ENCODE assay signal across 24 mouse cellular contexts in genomic region chr6:96143326-96143725, GRCm38 (mm10). TPM values are rescaled to one million over a fixed set of nuclear protein-coding genes. Genes with fewer than 3 reads are reported as not detected.
DNase-seq lines count a peak whose midpoint lies in the region; ATAC-seq and TF ChIP-seq lines count a peak whose summit lies in the region.
"Had no signal": no experiment of that assay in that cellular context is flagged by ENCODE, and none has a peak within 500 bp of the region (broad histone marks: within the 10 kb centered on the region; RNA-seq: fewer than 3 reads in every experiment).

No protein-coding gene starts in this region.

- H3K4me2 ChIP-seq in kidney, embryonic 16.5 days (replicated peaks; ENCODE audit: low read depth, low read length): no peak overlapping the region
- no peak overlapping the region for H3K4me2 ChIP-seq in kidney, embryonic 14.5 days (replicated peaks; ENCODE audit: low read depth, low read length)

- no peak; the same call in 1 of the 2 replicates for ATAC-seq in kidney, embryonic 16.5 days (ENCODE audit: low FRiP score, low TSS enrichment)
- ATAC-seq in kidney, embryonic 14.5 days (ENCODE audit: low FRiP score, low TSS enrichment): no peak
- ATAC-seq: activated CD4-positive, CD25-positive, alpha-beta regulatory T cell, adult 4 months; CD4-positive, CD25-positive, alpha-beta regulatory T cell, adult 4 months; Patski had no signal

- no peak overlapping the region for H3K4me3 ChIP-seq in kidney, adult 2 months (ENCODE audit: insufficient read depth, low read depth, low read length)
- H3K4me3 ChIP-seq in kidney, embryonic 16.5 days (ENCODE audit: low read length): no peak overlapping the region
- H3K4me3 ChIP-seq in kidney, embryonic 14.5 days (ENCODE audit: low read length): no peak overlapping the region

- TF ChIP-seq CTCF in kidney, adult 2 months (conservative IDR thresholded peaks at IDR 0.05; ENCODE audit: insufficient read depth, insufficient read length, low read depth, low read length): no peak

- no peaks in the 10 kb centered on the region for H3K36me3 ChIP-seq in kidney, adult 2 months (ENCODE audit: control insufficient read depth, insufficient read depth, low read length)
- H3K36me3 ChIP-seq in kidney, embryonic 16.5 days (ENCODE audit: insufficient read depth, low read length): no peaks in the 10 kb centered on the region
- no peaks in the 10 kb centered on the region for H3K36me3 ChIP-seq in kidney, embryonic 14.5 days (ENCODE audit: control insufficient read depth, insufficient read depth, low read length)
- H3K36me3 ChIP-seq: G1E had no signal

- H3K27ac ChIP-seq in kidney, adult 2 months (ENCODE audit: insufficient read depth, low read depth, low read length): peak overlapping the region; percentile 23; the same call in 1 of the 2 replicates
- no peak overlapping the region for H3K27ac ChIP-seq in kidney, embryonic 16.5 days (ENCODE audit: low read length)
- no peak overlapping the region for H3K27ac ChIP-seq in kidney, embryonic 14.5 days (ENCODE audit: low read depth, low read length)

- H3K27me3 ChIP-seq in kidney, adult 2 months (replicated peaks; ENCODE audit: control insufficient read depth, insufficient read depth, low read length): no peaks in the 10 kb centered on the region
- H3K27me3 ChIP-seq in kidney, embryonic 16.5 days (ENCODE audit: insufficient read depth, low read length): no peaks in the 10 kb centered on the region
- H3K27me3 ChIP-seq in kidney, embryonic 14.5 days (ENCODE audit: control insufficient read depth, insufficient read depth, low read length): no peaks in the 10 kb centered on the region
- H3K27me3 ChIP-seq: CH12.LX had no signal

- H3K4me1 ChIP-seq in kidney, adult 2 months (ENCODE audit: control insufficient read depth, insufficient read depth, low read length): no peaks in the 10 kb centered on the region; the same call in 1 of the 2 replicates
- H3K4me1 ChIP-seq in kidney, embryonic 16.5 days (ENCODE audit: insufficient read depth, low read length): no peaks in the 10 kb centered on the region
- peaks cover 3% of the 10 kb centered on the region; the same call in 1 of the 2 replicates for H3K4me1 ChIP-seq in kidney, embryonic 14.5 days (ENCODE audit: control insufficient read depth, insufficient read depth, low read length)

- TF ChIP-seq POLR2A in kidney, adult 2 months (IDR thresholded peaks at IDR 0.05; ENCODE audit: low read depth, low read length): no peak

- peak; percentile 55 for DNase-seq in kidney, adult 2 months
- DNase-seq in kidney, adult 9 months: peak; percentile 44
- DNase-seq in kidney, postnatal 10 days: no peak
- DNase-seq in kidney, postnatal 14 days: peak; percentile 14
- peak; percentile 10 for DNase-seq in yolk sac, embryonic 10.5 days (ENCODE audit: low spot score)
- DNase-seq in urinary bladder, postnatal 25 days (ENCODE audit: low spot score): no peak
- DNase-seq: adrenal gland, adult 2 months; adrenal gland, adult 8-10 months; adrenal gland, postnatal 10 days; adrenal gland, postnatal 14 days; adrenal gland, postnatal 25 days; adrenal gland, postnatal 36 days; B cell, adult 2 months; cerebellum, adult 11 months; cerebellum, adult 11-12 months had no signal

- 84% methylated on average over 1 of the region's 1 CpGs for WGBS in kidney, adult 2 months
- 94% methylated on average over 1 of the region's 1 CpGs for WGBS in kidney, embryonic 16.5 days
- WGBS in kidney, embryonic 14.5 days: 93% methylated on average over 1 of the region's 1 CpGs

- no peak overlapping the region for H3K9ac ChIP-seq in kidney, embryonic 16.5 days (replicated peaks; ENCODE audit: low read length)
- no peak overlapping the region for H3K9ac ChIP-seq in kidney, embryonic 14.5 days (ENCODE audit: low read depth, low read length)

- H3K9me3 ChIP-seq in kidney, embryonic 16.5 days (ENCODE audit: low read length): no peaks in the 10 kb centered on the region
- H3K9me3 ChIP-seq in kidney, embryonic 14.5 days (ENCODE audit: control insufficient read depth, low read length): no peaks in the 10 kb centered on the region

RNA-seq across cellular contexts. Expression of gene 1700123L14Rik, which starts 22.7 kb away (rescaled TPM):
- polyA plus RNA-seq in kidney, adult 2 months (2012; rRNA removed): 0.11 and 0.18 TPM in 2 replicates
- not detected in 2 replicates for polyA plus RNA-seq in kidney, embryonic 16.5 days (2015; fragmentation: Nextera tagmentation; extraction: Ambion mirVana)
- not detected in 2 replicates for polyA plus RNA-seq in kidney, embryonic 14.5 days (2014; fragmentation: Nextera tagmentation; extraction: Ambion mirVana)
- polyA plus RNA-seq: activated CD4-positive, CD25-positive, alpha-beta regulatory T cell, adult 4 months; adrenal gland, adult 2 months; brain, embryonic 14.5 days; C2C12; CD4-positive, CD25-positive, alpha-beta regulatory T cell, adult 4 months; G1E; Patski had no signal

RNA-seq across cellular contexts. Expression of gene Fam19a1, which starts 30.4 kb away (rescaled TPM):
- polyA plus RNA-seq in kidney, adult 2 months (2012; rRNA removed): 0.16 and 0.20 TPM in 2 replicates
- 3.3 and 3.8 TPM in 2 replicates for polyA plus RNA-seq in kidney, embryonic 16.5 days (2015; fragmentation: Nextera tagmentation; extraction: Ambion mirVana)
- 6.2 and 7.5 TPM in 2 replicates for polyA plus RNA-seq in kidney, embryonic 14.5 days (2014; fragmentation: Nextera tagmentation; extraction: Ambion mirVana)
- polyA plus RNA-seq: activated CD4-positive, CD25-positive, alpha-beta regulatory T cell, adult 4 months; G1E; Patski had no signal

Comparison
In these comparisons a context has a peak if more than half of its experiments do, and no peak if none do; other contexts are left out.
1. DNase-seq: peak in kidney, adult 2 months (single experiment), kidney, adult 9 months (single experiment), kidney, postnatal 14 days (single experiment) and yolk sac, embryonic 10.5 days (single experiment); none in kidney, postnatal 10 days (single experiment) and urinary bladder, postnatal 25 days (single experiment).